Mouse (Mus musculus) heart, adult 18-20 months (tissue): ENCODE measurements at regions not wholly inside any gene's neighbourhood (a gene's known extent, or its start where the extent isn't known, plus 50 kb on each side); places are given as distances from the start of the nearest gene placed in this dataset.

Experiments
- DNase-seq, 2 experiments: peaks; one replicate each; pipeline ENCODE4 v3.0.0; 2021 to 2022; ENCODE audit warnings: mixed read lengths in 1 of 2

- no peak for DNase-seq
Measured at GRCm38 (mm10) chr3:19368998-19369397, 259.5 kb downstream of the 1700064H15Rik start.

- DNase-seq, result no peak
Measured at GRCm38 (mm10) chr3:19367761-19368160, 260.7 kb downstream of the 1700064H15Rik start.
